Comparison of ENCODE assay signal across 22 mouse cellular contexts in genomic region chr5:106843906-106844305, GRCm38 (mm10).
DNase-seq lines count a peak whose midpoint lies in the region; ATAC-seq and TF ChIP-seq lines count a peak whose summit lies in the region.
"Had no signal": no experiment of that assay in that cellular context is flagged by ENCODE, and none has a peak within 500 bp of the region (broad histone marks: within the 10 kb centered on the region; RNA-seq: fewer than 3 reads in every experiment).

No protein-coding gene starts in this region.

- no peak overlapping the region for H3K9ac ChIP-seq in lung, embryonic 14.5 days
- H3K9ac ChIP-seq: heart, embryonic 13.5 days; hindbrain, embryonic 13.5 days; liver, embryonic 13.5 days had no signal

- H3K36me3 ChIP-seq in lung, embryonic 14.5 days (ENCODE audit: insufficient read depth), result no peaks in the 10 kb centered on the region
- H3K36me3 ChIP-seq: forebrain, embryonic 10.5 days; heart, embryonic 13.5 days; liver, embryonic 13.5 days had no signal

- no peaks in the 10 kb centered on the region for H3K4me1 ChIP-seq in lung, embryonic 14.5 days (ENCODE audit: insufficient read depth)
- H3K4me1 ChIP-seq: forebrain, embryonic 10.5 days; heart, embryonic 13.5 days; hindbrain, embryonic 13.5 days; liver, embryonic 13.5 days had no signal

- no peaks in the 10 kb centered on the region for H3K27me3 ChIP-seq in lung, embryonic 14.5 days (ENCODE audit: insufficient read depth, low read length)
- H3K27me3 ChIP-seq: heart, embryonic 13.5 days; hindbrain, embryonic 13.5 days; liver, embryonic 13.5 days had no signal

- H3K4me2 ChIP-seq in lung, embryonic 14.5 days, result no peak overlapping the region
- H3K4me2 ChIP-seq: heart, embryonic 13.5 days; hindbrain, embryonic 13.5 days; liver, embryonic 13.5 days had no signal

- 59% methylated on average over 2 of the region's 2 CpGs for WGBS in lung, embryonic 14.5 days

- TF ChIP-seq POLR2A in brain, embryonic 14.5 days (IDR thresholded peaks at IDR 0.05; ENCODE audit: borderline replicate concordance, extremely low read depth, insufficient read depth, insufficient read length, poor library complexity, severe bottlenecking), result no peak

- no peaks in the 10 kb centered on the region for H3K9me3 ChIP-seq in lung, embryonic 14.5 days (ENCODE audit: low read depth, low read length)
- H3K9me3 ChIP-seq: heart, embryonic 13.5 days; hindbrain, embryonic 13.5 days; liver, embryonic 13.5 days had no signal

- no peak overlapping the region for H3K4me3 ChIP-seq in lung, embryonic 14.5 days (ENCODE audit: low read depth, low read length)
- H3K4me3 ChIP-seq: forebrain, embryonic 10.5 days; heart, embryonic 13.5 days; hindbrain, embryonic 13.5 days; liver, embryonic 13.5 days had no signal

- peak; percentile 13 for DNase-seq in adrenal gland, postnatal 25 days
- DNase-seq in adrenal gland, adult (ENCODE audit: inconsistent age in 2 of 2, low spot score in 1 of 2), result no peak
- DNase-seq in heart, postnatal 14 days, result peak; percentile 5 to 21
- DNase-seq in heart, adult 8-10 months (ENCODE audit: low spot score), result no peak
- peak; percentile 55 for DNase-seq in lung, embryonic 14.5 days
- DNase-seq in lung, postnatal 36 days, result no peak
- peak; percentile 4 for DNase-seq in brain, embryonic 14.5 days (ENCODE audit: low read depth)
- DNase-seq: adrenal gland, adult 8-10 months; cerebellum, adult 9-11 months; heart, adult 11 months; kidney, adult 2 months; liver, embryonic 13.5 days; lung, adult 2 months; thymus, adult 18-20 months; thymus, postnatal 4 days had no signal

- no peak for TF ChIP-seq CTCF in lung, embryonic 14.5 days (IDR thresholded peaks at IDR 0.05; ENCODE audit: low read depth)
- TF ChIP-seq CTCF in brain, embryonic 14.5 days (IDR thresholded peaks at IDR 0.05; ENCODE audit: borderline replicate concordance, extremely low read depth, insufficient read depth, insufficient read length), result no peak

- intact Hi-C loops in heart, postnatal 14 days (cut with DNase I), result no loop called here

- no peak for ATAC-seq in lung, embryonic 14.5 days (ENCODE audit: insufficient read depth)
- ATAC-seq: CD4-positive, CD25-positive, alpha-beta regulatory T cell, adult 4 months; midbrain, embryonic 16.5 days; Patski had no signal

- H3K27ac ChIP-seq in lung, embryonic 14.5 days (ENCODE audit: low read depth), result no peak overlapping the region
- H3K27ac ChIP-seq: forebrain, embryonic 10.5 days; heart, embryonic 13.5 days; hindbrain, embryonic 13.5 days; liver, embryonic 13.5 days; macrophage had no signal

Comparison
In these comparisons a context has a peak if more than half of its experiments do, and no peak if none do; other contexts are left out.
1. DNase-seq: peak in adrenal gland, postnatal 25 days (single experiment), heart, postnatal 14 days (2 of 2), lung, embryonic 14.5 days (single experiment) and brain, embryonic 14.5 days (single experiment); none in adrenal gland, adult (0 of 2), heart, adult 8-10 months (single experiment) and lung, postnatal 36 days (single experiment).